Mouse (Mus musculus) gastrocnemius, postnatal 10 days (tissue): ENCODE data around the gene Abhd16b. TPM values are rescaled to one million over a fixed set of nuclear protein-coding genes. Genes with fewer than 3 reads are reported as not detected.

Experiments used
- DNase-seq: peaks from one replicate; pipeline ENCODE4 v3.0.0; 2021; ENCODE audit warnings: mixed read lengths
- total RNA-seq, 2 experiments: library from RNA; stranded (reverse); gene quantifications; 2 replicates each; pipeline ENCODE4 v1.2.3; 2021

The Abhd16b gene
- total RNA-seq, 2 experiments from 2014 or later = not detected

DNA sequence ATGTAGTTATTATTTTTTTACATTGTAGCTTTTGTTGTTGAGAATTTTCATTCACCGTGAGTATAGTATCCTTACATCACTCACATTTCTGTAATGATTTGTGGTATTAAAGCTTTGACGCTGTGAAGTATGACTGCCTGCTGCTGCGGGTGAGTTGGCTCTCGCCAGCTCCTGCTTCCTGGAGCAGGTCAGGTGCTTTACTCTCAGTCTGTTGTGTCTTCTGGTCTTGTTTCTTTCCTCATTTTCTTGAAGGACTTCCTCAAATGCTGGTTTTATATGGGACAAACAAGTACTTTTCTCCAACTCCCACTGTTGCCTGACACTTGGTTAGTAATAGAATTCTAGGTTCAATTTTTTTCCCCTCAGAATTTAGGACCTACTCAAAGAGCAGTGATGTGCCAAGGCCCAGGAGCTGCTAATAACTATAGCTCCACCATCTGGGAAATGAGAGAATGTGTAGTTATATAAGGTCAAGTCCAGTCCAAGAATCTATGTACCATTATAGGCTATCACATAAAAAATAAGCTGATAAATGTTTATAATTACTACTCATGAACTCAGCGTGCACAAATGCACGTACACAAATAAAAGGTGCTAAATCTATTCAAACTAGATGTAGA lies 48.9 kb downstream of the Abhd16b start:
- DNase-seq = no peak

Other genes with a start within 250 kb of the Abhd16b start
- gene Gmeb2, start 205.2 kb upstream of the Abhd16b start, total RNA-seq = 10 to 100 TPM in 1 of 2 experiments, 1 to 10 TPM in 1; 9.1 to 11.0 TPM
- gene Stmn3, start 178.7 kb upstream of the Abhd16b start, total RNA-seq = 1 to 10 TPM; 1.1 to 1.6 TPM
- 10 to 100 TPM; 21.1 to 23.0 TPM for gene Rtel1, start 173.5 kb upstream of the Abhd16b start, total RNA-seq
- 10 to 100 TPM; 13.1 to 18.3 TPM for gene Zgpat, start 128.3 kb upstream of the Abhd16b start, total RNA-seq
- gene Arfrp1, start 127.8 kb upstream of the Abhd16b start, total RNA-seq = 10 to 100 TPM; 25.2 to 30.8 TPM
- gene Lime1, start 113.1 kb upstream of the Abhd16b start, total RNA-seq = 1 to 10 TPM; 5.8 to 9.7 TPM
- 1 to 10 TPM; 5.8 to 8.4 TPM for gene Zbtb46, start 33.8 kb upstream of the Abhd16b start, total RNA-seq
- gene Tpd52l2, start 3.9 kb downstream of the Abhd16b start, total RNA-seq = 10 to 100 TPM; 69.9 to 72.9 TPM
- gene Dnajc5, start 27.3 kb downstream of the Abhd16b start, total RNA-seq = 10 to 100 TPM; 67.5 to 70.1 TPM
- gene Uckl1, start 91.7 kb downstream of the Abhd16b start, total RNA-seq = 10 to 100 TPM; 36.5 to 43.5 TPM
- gene Prpf6, start 98.7 kb downstream of the Abhd16b start, total RNA-seq = 10 to 100 TPM; 26.7 to 33.4 TPM
- 10 to 100 TPM; 28.4 to 32.4 TPM for gene Zfp512b, start 99.6 kb downstream of the Abhd16b start, total RNA-seq
- gene Samd10, start 106.0 kb downstream of the Abhd16b start, total RNA-seq = 1 to 10 TPM in 1 of 2 experiments, under 1 TPM in 1; 0.85 to 1.2 TPM
- gene Gm29797, start 163.8 kb downstream of the Abhd16b start, total RNA-seq = not detected
- gene Sox18, start 178.4 kb downstream of the Abhd16b start, total RNA-seq = 10 to 100 TPM; 25.4 to 36.2 TPM
- gene Tcea2, start 187.1 kb downstream of the Abhd16b start, total RNA-seq = 1 to 10 TPM; 5.6 to 6.3 TPM
- 1 to 10 TPM; 7.5 to 9.6 TPM for gene Rgs19, start 200.8 kb downstream of the Abhd16b start, total RNA-seq
- gene Lkaaear1, start 205.2 kb downstream of the Abhd16b start, total RNA-seq = not detected
- not detected for gene Oprl1, start 221.8 kb downstream of the Abhd16b start, total RNA-seq